ENCODE assay signal across 1 mouse cellular context in the genomic region with DNA sequence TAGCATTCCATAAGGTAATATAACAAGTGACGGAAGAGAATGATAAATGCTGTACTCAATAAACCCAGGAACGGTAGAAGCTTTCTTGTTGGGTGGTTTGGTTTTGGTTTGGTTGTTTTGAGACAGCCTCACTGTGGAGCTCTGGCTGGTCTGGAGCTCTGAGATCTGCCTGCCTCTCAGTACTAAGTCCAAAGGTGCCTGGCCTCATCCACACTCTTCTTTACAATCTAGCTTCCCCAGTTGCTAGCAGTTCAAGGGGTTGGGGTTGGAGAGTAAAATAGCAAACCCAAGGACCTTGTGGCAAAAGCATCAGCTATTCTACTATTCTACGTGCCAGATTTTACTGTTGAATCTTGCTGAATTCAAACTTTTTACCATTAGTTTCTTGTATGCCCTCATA.
TF ChIP-seq lines count a peak whose summit lies in the region.

No protein-coding gene starts in this region.

TF ChIP-seq in CH12.LX, 34 proteins besides CTCF, POLR2A, EP300 and RAD21:
- no peak for TF ChIP-seq JUN (IDR thresholded peaks at IDR 0.05; ENCODE audit: insufficient read depth, low read depth, low read length)
- no peak for TF ChIP-seq CHD1 (IDR thresholded peaks at IDR 0.05; ENCODE audit: low read depth, low read length)
- no peak for TF ChIP-seq MYC (IDR thresholded peaks at IDR 0.05; ENCODE audit: low read depth, low read length)
- no peak for TF ChIP-seq TCF12 (IDR thresholded peaks at IDR 0.05; ENCODE audit: low read depth, low read length)
- TF ChIP-seq NELFE (IDR thresholded peaks at IDR 0.05; ENCODE audit: low read depth, low read length) = no peak
- no peak for TF ChIP-seq ZC3H11A (IDR thresholded peaks at IDR 0.05; ENCODE audit: low read depth, low read length)
- TF ChIP-seq USF2 (conservative IDR thresholded peaks at IDR 0.05; ENCODE audit: low read depth, low read length) = no peak
- no peak for TF ChIP-seq ZKSCAN1 (IDR thresholded peaks at IDR 0.05; ENCODE audit: borderline replicate concordance, low read depth, low read length)
- no peak for TF ChIP-seq RCOR1 (conservative IDR thresholded peaks at IDR 0.05; ENCODE audit: low read depth, low read length)
- no peak for TF ChIP-seq SIN3A (IDR thresholded peaks at IDR 0.05; ENCODE audit: low read length)
- TF ChIP-seq ZMIZ1 (IDR thresholded peaks at IDR 0.05; ENCODE audit: low read depth, low read length) = no peak
- no peak for TF ChIP-seq USF1 (IDR thresholded peaks at IDR 0.05; ENCODE audit: low read depth, low read length)
- no peak for TF ChIP-seq MAX (IDR thresholded peaks at IDR 0.05; ENCODE audit: low read length)
- TF ChIP-seq IRF4 (IDR thresholded peaks at IDR 0.05; ENCODE audit: low read depth, low read length) = no peak
- TF ChIP-seq TBP (conservative IDR thresholded peaks at IDR 0.05; ENCODE audit: low read depth, low read length) = no peak
